Mouse (Mus musculus) left cerebral cortex, postnatal 36 days (tissue): ENCODE results near the gene Slc2a9. TPM values are rescaled to one million over a fixed set of nuclear protein-coding genes. Genes with fewer than 3 reads are reported as not detected.

Experiments used
- DNase-seq, 2 experiments: peaks; one replicate each; pipeline ENCODE4 v3.0.0; 2021 to 2022; ENCODE audit warnings: low spot score in 2 of 2, mixed read lengths in 1 of 2
- intact Hi-C: fragments of 180-260 bp; cut with DNase I; formaldehyde crosslinking; loops from one replicate; pipeline ENCODE4 v1.15.1; 2025
- total RNA-seq, 2 experiments: library from RNA; stranded (reverse); gene quantifications; 2 replicates each; pipeline ENCODE4 v1.2.3; 2021

Slc2a9 gene
- total RNA-seq, 2 experiments from 2014 or later, result 0.39 to 0.63 TPM

DNA sequence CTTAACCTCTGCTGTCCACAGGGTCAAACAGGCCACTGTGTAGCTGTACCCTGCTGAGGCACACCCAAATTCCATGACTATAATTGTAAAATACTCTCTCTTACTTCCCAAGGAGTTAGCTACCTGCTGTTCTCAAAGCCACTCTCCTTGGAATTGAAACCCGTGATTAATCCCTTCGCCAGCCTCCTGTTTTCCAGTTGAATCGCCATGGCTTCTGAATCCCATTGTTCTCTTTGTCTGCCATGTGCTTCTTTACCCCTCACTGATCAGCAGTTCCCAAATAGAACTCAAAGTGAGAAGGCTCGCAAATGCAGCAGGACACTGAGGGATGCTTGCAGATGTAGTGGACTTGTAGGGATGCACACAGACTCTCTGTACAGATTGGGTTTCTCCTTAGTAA lies 80.5 kb downstream of the Slc2a9 start:
- DNase-seq, result no peak
- intact Hi-C loops, result no loop called here

GRCm38 (mm10) chr5:38418799-38419198 lies 84.1 kb downstream of the Slc2a9 start:
- DNase-seq, result no peak
- intact Hi-C loops, result no loop called here

DNA sequence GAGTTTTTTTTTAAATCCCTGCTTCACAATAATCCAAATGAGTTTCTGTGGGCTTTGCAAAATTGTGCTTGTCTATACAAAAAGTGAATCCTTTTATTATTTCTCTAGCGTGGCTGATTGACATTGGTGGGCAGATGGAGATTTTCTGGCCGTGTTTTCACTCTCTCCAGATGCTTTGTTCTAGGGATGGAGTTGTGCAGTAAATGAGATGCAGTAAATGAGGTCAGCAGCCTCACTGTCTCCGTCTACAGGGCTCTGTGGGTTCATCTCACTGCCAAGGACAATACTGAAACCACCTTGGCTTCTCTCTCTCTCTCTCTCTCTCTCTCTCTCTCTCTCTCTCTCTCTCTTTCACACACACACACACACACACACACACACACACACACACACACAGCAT lies 99.3 kb downstream of the Slc2a9 start:
- DNase-seq, result no peak

GRCm38 (mm10) chr5:38402288-38402687 lies 100.7 kb downstream of the Slc2a9 start:
- intact Hi-C loops, result no loop called here
- DNase-seq, result no peak

More for the DNA sequence above, 99.3 kb downstream of the Slc2a9 start:
- intact Hi-C loops, result no loop called here

DNA sequence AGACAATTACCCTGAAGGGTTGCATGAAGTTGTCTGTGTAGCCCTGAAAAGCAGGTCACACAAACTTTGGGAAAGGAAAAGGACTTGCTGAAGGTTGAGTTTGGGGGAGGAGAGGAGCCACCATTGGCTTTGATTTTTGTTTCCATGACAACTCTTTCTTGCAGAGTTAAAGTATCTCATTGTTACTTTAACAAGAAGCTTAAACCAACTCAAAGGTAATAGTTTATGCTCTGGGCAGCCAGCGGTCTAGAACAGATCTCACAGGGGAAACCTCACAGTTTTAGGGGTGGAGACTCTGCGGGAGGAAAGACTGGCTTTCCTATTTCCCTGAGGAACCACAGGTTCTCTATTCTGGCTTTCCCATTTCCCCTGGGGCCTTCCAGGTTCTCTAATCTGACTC lies 114.1 kb downstream of the Slc2a9 start:
- intact Hi-C loops, result no loop called here
- no peak for DNase-seq

GRCm38 (mm10) chr5:38388420-38388823 lies 114.5 kb downstream of the Slc2a9 start:
- intact Hi-C loops, result no loop called here
- DNase-seq, result no peak

DNA sequence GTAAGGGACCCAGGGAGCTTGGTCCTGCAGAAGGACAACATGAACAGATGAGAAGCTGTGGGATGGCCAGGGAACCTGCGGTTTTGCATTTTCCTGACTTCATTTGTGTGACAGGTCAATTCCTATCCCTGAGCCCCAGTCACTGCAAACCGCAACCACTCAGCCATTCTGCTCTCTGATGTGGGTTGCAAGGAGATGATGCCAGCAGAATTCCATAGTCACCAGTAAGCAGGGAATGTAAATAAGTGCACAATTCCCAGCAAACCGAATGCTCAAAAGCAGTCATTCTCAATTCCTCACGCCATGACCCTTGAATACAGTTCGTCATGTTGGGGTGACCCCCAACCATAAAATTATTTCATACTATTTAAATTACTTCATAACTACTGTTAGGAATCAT lies 123.0 kb downstream of the Slc2a9 start:
- intact Hi-C loops, result no loop called here
- DNase-seq, result no peak

GRCm38 (mm10) chr5:38372369-38372768 lies 130.6 kb downstream of the Slc2a9 start:
- intact Hi-C loops, result no loop called here
- no peak for DNase-seq

GRCm38 (mm10) chr5:38371308-38371707 lies 131.6 kb downstream of the Slc2a9 start:
- intact Hi-C loops, result no loop called here
- DNase-seq, result no peak

DNA sequence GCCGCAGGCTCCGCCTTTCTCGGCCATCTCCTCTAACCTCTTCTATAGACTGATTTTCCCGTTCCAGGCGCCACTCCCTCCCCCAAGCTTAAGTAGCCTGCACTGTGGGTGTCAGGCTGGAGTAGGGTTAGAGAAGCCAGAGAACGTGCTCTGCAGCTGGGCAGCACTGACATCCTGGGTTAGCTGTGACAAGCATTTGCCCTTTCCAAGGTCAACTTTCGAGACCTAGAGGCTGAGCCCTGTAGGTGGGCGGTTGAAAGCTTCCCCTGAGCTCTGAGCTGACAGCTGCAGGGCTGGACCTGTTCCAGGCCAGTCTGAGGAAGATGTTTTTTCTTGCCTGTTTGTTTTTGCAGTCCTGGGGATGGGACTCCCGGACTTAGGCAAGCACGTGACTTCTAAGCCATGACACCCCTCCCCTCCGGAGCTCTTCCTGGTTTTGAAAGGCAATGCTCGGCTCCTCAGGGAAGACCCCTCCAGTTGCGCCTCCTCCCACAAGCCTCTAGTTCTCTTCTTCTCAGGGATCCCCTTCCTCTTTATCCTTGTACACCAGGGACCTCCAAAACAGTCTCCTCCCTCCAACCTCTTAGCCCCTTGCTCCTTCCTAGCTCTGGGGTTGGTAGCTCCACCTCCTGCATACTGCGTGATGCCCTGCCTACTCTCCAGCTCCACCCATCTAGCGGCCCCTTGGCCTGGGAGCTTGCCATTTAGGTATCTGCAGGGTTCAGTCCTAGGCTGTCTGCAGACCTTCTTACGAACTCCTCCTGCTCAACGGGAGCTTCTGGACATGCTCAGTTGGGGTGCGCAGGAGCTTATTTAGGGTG lies 136.1 kb downstream of the Slc2a9 start:
- intact Hi-C loops, result no loop called here
- no peak for DNase-seq

DNA sequence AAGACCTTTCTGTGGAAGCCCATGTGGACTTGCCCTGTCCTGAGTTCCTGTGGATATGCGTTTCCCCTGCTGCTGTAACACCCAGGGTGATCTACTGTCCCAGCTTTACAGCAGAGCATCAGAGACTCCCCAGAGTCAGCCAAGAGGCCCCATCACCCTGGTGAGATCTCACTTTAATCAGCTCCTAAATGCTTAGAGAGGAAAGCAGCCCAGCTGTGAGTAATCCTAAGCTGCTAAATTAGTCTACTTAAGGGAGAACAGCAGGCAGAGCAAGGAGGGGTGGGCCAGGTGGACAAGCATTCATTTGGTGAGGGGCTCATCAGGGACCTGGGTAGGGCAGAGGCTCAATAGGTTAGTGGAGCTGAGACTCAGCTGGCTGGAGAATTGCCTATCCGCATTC lies 137.4 kb downstream of the Slc2a9 start:
- no peak for DNase-seq

GRCm38 (mm10) chr5:38364396-38364795 lies 138.5 kb downstream of the Slc2a9 start:
- intact Hi-C loops, result no loop called here
- DNase-seq, result peak; percentile 36 to 44

More for the DNA sequence above, 137.4 kb downstream of the Slc2a9 start:
- intact Hi-C loops, result no loop called here

- DNase-seq, result no peak
- intact Hi-C loops, result no loop called here
Measured at GRCm38 (mm10) chr5:38359716-38360115, 143.2 kb downstream of the Slc2a9 start.

DNA sequence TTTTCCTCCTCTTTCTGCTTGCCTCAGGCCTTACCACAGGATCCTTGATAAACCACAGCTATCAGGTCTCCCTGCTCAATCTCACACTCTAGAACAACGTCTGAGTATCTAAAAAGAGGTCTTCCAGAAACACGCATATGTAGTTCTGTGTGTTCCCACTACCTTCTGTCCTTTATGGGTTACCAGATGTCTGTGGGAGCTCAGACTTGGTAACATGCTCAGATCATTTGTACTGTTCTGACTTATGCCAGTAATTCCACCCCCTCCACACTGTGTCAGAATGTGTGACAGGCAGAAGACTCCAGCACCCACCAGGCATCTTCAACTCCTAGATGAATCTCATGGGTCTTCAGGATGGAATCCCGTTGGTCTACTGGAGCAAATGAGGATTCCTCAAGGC lies 146.0 kb downstream of the Slc2a9 start:
- no peak for DNase-seq
- intact Hi-C loops, result no loop called here

GRCm38 (mm10) chr5:38350351-38350929 lies 152.5 kb downstream of the Slc2a9 start:
- intact Hi-C loops, result no loop called here
- DNase-seq, result no peak

- intact Hi-C loops, result no loop called here
Measured at GRCm38 (mm10) chr5:38346646-38347432, 156.1 kb downstream of the Slc2a9 start.

DNA sequence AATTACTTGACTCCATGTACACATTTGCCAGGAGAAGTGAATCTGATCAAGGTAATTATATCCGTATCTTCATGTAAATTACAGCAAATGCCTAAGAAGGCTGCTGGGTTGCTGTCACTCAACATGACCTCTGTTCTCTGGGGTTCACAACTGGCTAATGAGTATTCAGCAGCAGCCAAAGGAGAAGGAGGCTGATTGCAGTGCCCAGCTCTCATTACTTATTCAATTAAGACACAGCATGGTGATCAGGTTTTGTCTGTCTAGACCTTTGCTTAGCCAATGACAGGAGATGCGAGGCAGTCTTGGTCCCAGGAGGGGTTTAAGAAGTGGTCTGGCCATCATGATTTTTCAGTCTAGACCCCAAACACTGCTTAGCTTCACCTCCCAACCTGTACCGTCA lies 159.8 kb downstream of the Slc2a9 start:
- DNase-seq, result no peak
- intact Hi-C loops, result no loop called here

More at GRCm38 (mm10) chr5:38346646-38347432, 156.1 kb downstream of the Slc2a9 start:
- DNase-seq, result no peak

- DNase-seq, result no peak
- intact Hi-C loops, result no loop called here
Measured at GRCm38 (mm10) chr5:38334582-38334981, 168.4 kb downstream of the Slc2a9 start.

DNA sequence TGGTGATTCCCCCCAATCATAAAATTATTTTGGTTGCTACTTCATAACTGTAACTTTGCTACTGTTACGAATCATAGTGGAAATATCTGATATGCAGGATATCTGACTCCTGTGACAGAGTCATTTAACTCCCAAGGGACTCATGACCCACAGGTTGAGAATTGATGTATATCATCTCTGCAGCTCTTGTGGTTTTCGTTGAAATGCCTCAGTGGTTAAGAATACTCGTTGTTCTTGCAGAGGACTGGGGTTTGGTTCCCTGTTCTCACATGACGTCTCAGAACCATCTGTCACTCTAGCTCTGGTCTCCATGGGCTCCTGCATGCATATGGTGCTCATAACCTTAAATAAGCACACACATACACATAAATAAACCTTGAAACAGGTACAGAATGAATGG lies 169.6 kb downstream of the Slc2a9 start:
- no peak for DNase-seq
- intact Hi-C loops, result no loop called here

GRCm38 (mm10) chr5:38318966-38319786 lies 183.8 kb downstream of the Slc2a9 start, which contains the start of gene Drd5:
Gene Drd5, plus strand, starts transcription at chr5:38319367.
- intact Hi-C loops, result no loop called here
- peak in 1 of 2 experiments; percentile 14 for DNase-seq
